Mouse (Mus musculus) small intestine, adult 2 months (tissue): ENCODE measurements at regions not wholly inside any gene's neighbourhood (a gene's known extent, or its start where the extent isn't known, plus 50 kb on each side); places are given as distances from the start of the nearest gene placed in this dataset.

ENCODE experiments used
- H3K27ac ChIP-seq: fragments of 200-500 bp; 2 replicates; pipeline ENCODE4 v1.5.1; 2012; ENCODE audit warnings: low read depth, low read length, control low read depth, inconsistent platforms; ENCODE audit not compliant: insufficient read depth
- H3K27me3 ChIP-seq: fragments of 200-500 bp; 2 replicates; pipeline ENCODE4 v1.6.1; 2012; ENCODE audit warnings: mild to moderate bottlenecking, moderate library complexity, low read length, inconsistent platforms; ENCODE audit not compliant: control insufficient read depth, insufficient read depth
- H3K36me3 ChIP-seq: fragments of 200-500 bp; 2 replicates; pipeline ENCODE4 v1.6.1; 2012; ENCODE audit warnings: mild to moderate bottlenecking, low read length, control low read depth, inconsistent platforms; ENCODE audit not compliant: control insufficient read depth, insufficient read depth
- H3K4me1 ChIP-seq: fragments of 200-500 bp; 2 replicates; pipeline ENCODE4 v1.6.1; 2012; ENCODE audit warnings: low read length, inconsistent platforms, mixed read lengths; ENCODE audit not compliant: control insufficient read depth, insufficient read depth, insufficient read length
- H3K4me3 ChIP-seq: fragments of 200-500 bp; 2 replicates; pipeline ENCODE4 v1.5.1; 2012; ENCODE audit warnings: low read depth, mild to moderate bottlenecking, control low read depth, inconsistent platforms, low read length, moderate library complexity
- CTCF ChIP-seq: fragments of 200-500 bp; IDR thresholded peaks from 2 replicates; pipeline ENCODE4 v1.5.1; 2012; ENCODE audit warnings: low read depth, mild to moderate bottlenecking, control low read depth, inconsistent platforms, low read length, moderate library complexity, mixed read lengths; ENCODE audit not compliant: insufficient replicate concordance, insufficient read length; ENCODE audit errors: extremely low read depth
- POLR2A ChIP-seq: fragments of 200-500 bp; IDR thresholded peaks from 2 replicates; pipeline ENCODE4 v1.6.1; 2012; ENCODE audit warnings: low read depth, mild to moderate bottlenecking, control low read depth, inconsistent platforms, low read length, moderate library complexity
- WGBS: fragments of 180-500 bp; shearing (Covaris S2); methylation state at CpG from one replicate; pipeline ENCODE4 v1.1.7; 2018; 5-methylcytosine and 5-hydroxymethylcytosine counted together

GRCm38 (mm10) chr11:19394372-19394771, 375.6 kb upstream of the Meis1 start:
- TF ChIP-seq POLR2A (no peak), CTCF (no peak)
- Histone ChIP-seq H3K27ac (no peak overlapping the region), H3K36me3 (no peaks in the 10 kb centered on the region), H3K4me1 (no peaks in the 10 kb centered on the region), H3K27me3 (no peaks in the 10 kb centered on the region), H3K4me3 (no peak overlapping the region)

- Histone ChIP-seq H3K4me3 (no peak overlapping the region), H3K27me3 (no peaks in the 10 kb centered on the region), H3K36me3 (no peaks in the 10 kb centered on the region), H3K27ac (no peak overlapping the region), H3K4me1 (no peaks in the 10 kb centered on the region)
- TF ChIP-seq CTCF, result no peak
- no peak for TF ChIP-seq POLR2A
- 81% methylated on average over 7 of the region's 7 CpGs for WGBS
Observed at GRCm38 (mm10) chr11:19400396-19400795, 381.6 kb upstream of the Meis1 start.

GRCm38 (mm10) chr11:19420143-19420542, 401.4 kb upstream of the Meis1 start:
- Histone ChIP-seq H3K4me1 (no peaks in the 10 kb centered on the region; the same call in 1 of the 2 replicates), H3K27me3 (no peaks in the 10 kb centered on the region), H3K4me3 (no peak overlapping the region), H3K27ac (no peak overlapping the region), H3K36me3 (no peaks in the 10 kb centered on the region)
- 63% methylated on average over 2 of the region's 2 CpGs for WGBS
- TF ChIP-seq POLR2A (no peak), CTCF (no peak)

DNA sequence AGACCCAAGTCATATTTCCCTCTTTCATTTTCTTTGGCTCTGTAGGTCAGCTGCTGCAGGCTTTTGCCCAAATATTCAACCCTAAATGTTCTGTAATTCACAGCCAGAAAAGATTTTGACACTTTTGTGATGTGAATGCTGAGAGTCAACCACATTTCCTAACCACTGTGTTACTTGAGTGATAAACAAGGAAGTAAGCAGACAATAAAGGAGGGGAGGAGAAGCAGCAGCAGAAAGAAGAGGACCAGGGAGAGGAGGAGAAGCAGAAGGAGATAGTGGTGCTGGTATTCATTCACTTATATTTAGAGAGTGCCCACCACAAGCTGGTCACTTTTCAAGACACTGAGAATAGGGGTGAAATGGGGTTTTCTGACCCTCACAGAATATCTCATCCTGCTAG, 404.5 kb upstream of the Meis1 start:
- Histone ChIP-seq H3K27me3 (no peaks in the 10 kb centered on the region), H3K4me1 (no peaks in the 10 kb centered on the region; the same call in 1 of the 2 replicates), H3K36me3 (no peaks in the 10 kb centered on the region), H3K4me3 (no peak overlapping the region), H3K27ac (no peak overlapping the region)
- TF ChIP-seq CTCF (no peak), POLR2A (no peak)

DNA sequence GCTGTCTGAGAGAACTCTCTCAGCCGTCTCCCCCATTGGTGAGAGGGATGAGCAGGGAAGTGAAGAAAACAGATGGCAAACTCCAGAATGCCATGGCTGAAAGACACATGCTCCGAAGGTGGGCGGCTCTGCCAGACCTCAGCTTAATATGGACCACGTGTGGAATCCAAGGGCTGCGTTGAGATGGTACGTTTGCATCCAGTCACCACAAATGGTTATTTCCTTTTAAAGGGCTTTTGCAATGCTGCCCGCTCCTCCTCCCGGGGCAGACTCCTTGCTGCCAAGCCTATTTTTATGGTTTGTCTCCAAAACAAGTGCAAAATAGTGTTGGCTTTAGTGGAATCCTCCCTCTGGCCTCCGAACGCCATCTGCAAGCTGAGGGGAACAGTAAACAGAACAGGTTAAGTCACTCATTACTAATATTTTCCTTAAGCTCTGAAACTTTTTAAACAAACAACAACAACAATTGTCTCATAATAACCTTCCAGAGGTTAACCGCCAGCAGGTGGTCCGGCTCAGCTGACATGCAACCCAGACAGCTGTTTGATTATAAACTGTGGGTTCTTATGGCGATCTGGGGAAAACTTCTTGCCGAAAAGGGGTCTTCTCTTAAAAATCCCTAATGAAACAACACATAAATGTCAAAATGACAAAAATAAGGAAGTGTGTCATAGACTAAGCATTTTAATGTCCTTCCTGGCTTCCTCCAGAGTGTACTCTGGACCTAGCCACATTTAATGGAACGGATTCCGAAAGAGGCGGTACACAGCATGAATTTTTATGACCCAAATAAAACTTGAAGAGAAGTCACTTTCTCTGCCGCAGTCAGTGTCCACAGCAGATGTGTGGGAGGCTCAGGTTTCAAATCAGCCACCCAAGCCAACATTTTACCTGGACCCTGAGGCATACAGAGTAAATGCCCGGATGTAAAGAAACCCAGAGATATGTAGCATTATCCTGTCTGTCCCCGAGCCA, 405.3 kb upstream of the Meis1 start:
- no peaks in the 10 kb centered on the region for H3K36me3 ChIP-seq
- H3K27ac ChIP-seq, result no peak overlapping the region; the same call in 1 of the 2 replicates
- H3K27me3 ChIP-seq, result no peaks in the 10 kb centered on the region
- 45% methylated on average over 20 of the region's 20 CpGs for WGBS
- TF ChIP-seq POLR2A (no peak), CTCF (no peak)
- H3K4me1 ChIP-seq, result no peaks in the 10 kb centered on the region; the same call in 1 of the 2 replicates
- H3K4me3 ChIP-seq, result no peak overlapping the region

- Histone ChIP-seq H3K27ac (no peak overlapping the region), H3K4me3 (no peak overlapping the region), H3K4me1 (no peaks in the 10 kb centered on the region; the same call in 1 of the 2 replicates), H3K27me3 (no peaks in the 10 kb centered on the region), H3K36me3 (no peaks in the 10 kb centered on the region)
- 82% methylated on average over 1 of the region's 1 CpGs for WGBS
- TF ChIP-seq POLR2A, result no peak
- TF ChIP-seq CTCF, result no peak
Observed at GRCm38 (mm10) chr11:19427559-19427958, 408.8 kb upstream of the Meis1 start.

- no peak overlapping the region for H3K27ac ChIP-seq
- H3K4me1 ChIP-seq, result no peaks in the 10 kb centered on the region
- H3K4me3 ChIP-seq, result no peak overlapping the region
- H3K27me3 ChIP-seq, result no peaks in the 10 kb centered on the region
- TF ChIP-seq POLR2A (no peak), CTCF (no peak)
- WGBS, result 87% methylated on average over 13 of the region's 13 CpGs
- no peaks in the 10 kb centered on the region for H3K36me3 ChIP-seq
Observed at GRCm38 (mm10) chr11:19433680-19434619, 415.2 kb upstream of the Meis1 start.
